Mouse (Mus musculus): ENCODE results near the gene Cby1. TPM values are rescaled to one million over a fixed set of nuclear protein-coding genes. Genes with fewer than 3 reads are reported as not detected.

The Cby1 gene
- polyA plus RNA-seq, 1 experiment from 2014 or later: 72.4 TPM

DNA sequence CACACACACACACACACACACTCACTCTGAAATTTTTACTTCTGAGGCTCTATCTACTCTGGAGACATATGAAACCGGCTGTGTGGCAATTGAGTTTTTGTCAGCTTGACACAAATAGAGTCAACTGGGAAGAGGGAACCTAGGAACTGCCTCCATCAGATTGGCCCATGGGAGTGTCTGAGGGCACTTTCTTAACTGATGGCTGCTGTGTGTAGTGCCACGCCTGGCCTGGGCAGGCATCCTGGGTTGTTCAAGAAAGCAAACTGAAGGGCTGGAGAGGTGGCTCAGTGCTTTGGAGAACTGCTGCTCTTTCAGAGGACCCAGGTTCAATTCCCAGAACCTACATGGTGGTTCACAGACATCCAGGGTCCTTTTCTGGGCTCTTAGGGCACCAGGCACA, 13.5 kb upstream of the Cby1 start:
- Histone ChIP-seq H3K4me3 (ENCODE audit: low read length) (no peak overlapping the region), H3K27ac (ENCODE audit: low read length) (no peak overlapping the region), H3K27me3 (ENCODE audit: control insufficient read depth, insufficient read depth, low read depth, low read length) (no peaks in the 10 kb centered on the region), H3K9ac (ENCODE audit: low read length) (no peak overlapping the region), H3K4me1 (replicated peaks; ENCODE audit: control insufficient read depth, insufficient read depth, low read length) (no peaks in the 10 kb centered on the region), H3K36me3 (ENCODE audit: control insufficient read depth, insufficient read depth, low read length) (no peaks in the 10 kb centered on the region), H3K4me2 (ENCODE audit: low read depth, low read length) (no peak overlapping the region), H3K9me3 (ENCODE audit: control insufficient read depth, low read length) (no peaks in the 10 kb centered on the region)
- no peak for ATAC-seq (ENCODE audit: low read depth)
- WGBS: 83% methylated on average over 2 of the region's 2 CpGs

DNA sequence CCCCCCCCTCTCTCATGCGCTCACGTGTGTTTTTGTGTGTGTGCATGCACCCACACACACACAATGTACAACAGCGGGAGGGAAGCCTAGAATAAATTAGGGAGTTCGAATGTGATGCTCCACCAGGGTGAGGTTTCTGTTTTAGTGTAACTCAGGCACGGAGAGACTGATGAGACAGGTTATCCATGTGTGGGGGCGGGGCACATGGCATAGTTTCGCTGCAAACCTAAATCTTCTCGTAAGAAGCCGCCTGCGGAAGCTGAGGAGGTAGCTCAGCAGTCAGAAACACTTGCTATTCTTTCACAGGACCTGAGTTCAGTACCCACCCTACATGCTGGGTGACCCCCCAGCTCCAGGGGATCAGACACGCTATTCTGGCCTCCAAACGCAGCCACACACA, 10.9 kb upstream of the Cby1 start:
- H3K9me3 ChIP-seq (ENCODE audit: control insufficient read depth, low read length): peaks cover 2% of the 10 kb centered on the region; the same call in 1 of the 2 replicates
- no peaks in the 10 kb centered on the region for H3K27me3 ChIP-seq (ENCODE audit: control insufficient read depth, insufficient read depth, low read depth, low read length)
- no peaks in the 10 kb centered on the region for H3K36me3 ChIP-seq (ENCODE audit: control insufficient read depth, insufficient read depth, low read length)
- H3K4me3 ChIP-seq (ENCODE audit: low read length): no peak overlapping the region
- H3K9ac ChIP-seq (ENCODE audit: low read length): no peak overlapping the region
- WGBS: 84% methylated on average over 12 of the region's 12 CpGs
- no peak overlapping the region for H3K27ac ChIP-seq (ENCODE audit: low read length)
- ATAC-seq (ENCODE audit: low read depth): no peak
- no peaks in the 10 kb centered on the region for H3K4me1 ChIP-seq (replicated peaks; ENCODE audit: control insufficient read depth, insufficient read depth, low read length)
- H3K4me2 ChIP-seq (ENCODE audit: low read depth, low read length): no peak overlapping the region

DNA sequence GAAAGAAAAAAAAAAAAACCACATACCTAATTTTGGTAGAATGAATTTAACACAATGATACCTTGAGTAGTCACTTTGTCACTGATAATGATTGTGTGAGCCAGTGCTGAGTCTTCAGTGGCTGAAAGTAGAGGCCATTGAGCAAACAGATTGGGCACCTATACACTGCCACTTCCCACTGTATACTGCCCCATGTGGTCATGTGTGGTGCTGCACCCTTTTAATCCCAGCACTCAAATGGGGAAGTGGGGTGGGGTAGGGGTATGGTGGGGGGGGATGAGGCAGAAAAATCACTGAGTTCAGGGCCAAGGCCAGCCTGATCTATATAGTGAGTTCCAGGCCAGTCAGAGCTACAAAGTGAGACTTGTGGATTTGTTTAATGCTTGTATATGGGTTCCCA, 8.4 kb upstream of the Cby1 start:
- Histone ChIP-seq H3K4me1 (replicated peaks; ENCODE audit: control insufficient read depth, insufficient read depth, low read length) (no peaks in the 10 kb centered on the region), H3K9ac (ENCODE audit: low read length) (no peak overlapping the region), H3K4me3 (ENCODE audit: low read length) (no peak overlapping the region), H3K27ac (ENCODE audit: low read length) (no peak overlapping the region), H3K9me3 (ENCODE audit: control insufficient read depth, low read length) (peaks cover 2% of the 10 kb centered on the region; the same call in 1 of the 2 replicates), H3K4me2 (ENCODE audit: low read depth, low read length) (no peak overlapping the region), H3K27me3 (ENCODE audit: control insufficient read depth, insufficient read depth, low read depth, low read length) (no peaks in the 10 kb centered on the region), H3K36me3 (ENCODE audit: control insufficient read depth, insufficient read depth, low read length) (no peaks in the 10 kb centered on the region)
- 0 out of 2 replicates have a peak, but pooled peaks have one; percentile 5 for ATAC-seq (ENCODE audit: low read depth)

DNA sequence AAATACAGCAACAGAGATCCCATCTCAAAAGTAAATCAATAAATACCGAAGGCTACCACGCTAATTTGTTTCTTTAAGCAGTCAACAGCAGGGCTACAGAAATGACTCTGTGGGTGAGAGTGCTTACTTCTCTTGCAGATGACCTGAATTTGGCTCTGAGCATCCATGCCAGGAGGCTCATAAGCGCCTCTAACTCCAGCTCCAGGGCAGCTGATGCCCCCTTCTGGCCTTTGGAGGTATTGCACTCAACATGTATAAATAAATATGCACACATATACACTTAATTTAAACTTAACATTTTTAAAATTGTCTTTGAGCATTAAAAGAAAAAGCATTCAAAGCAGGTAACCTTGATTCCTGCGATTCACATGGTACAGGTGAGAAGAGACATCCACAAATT, 7.5 kb upstream of the Cby1 start:
- H3K4me2 ChIP-seq (ENCODE audit: low read depth, low read length): no peak overlapping the region
- H3K4me3 ChIP-seq (ENCODE audit: low read length): no peak overlapping the region
- no peaks in the 10 kb centered on the region for H3K4me1 ChIP-seq (replicated peaks; ENCODE audit: control insufficient read depth, insufficient read depth, low read length)
- H3K9ac ChIP-seq (ENCODE audit: low read length): no peak overlapping the region
- peaks cover 2% of the 10 kb centered on the region; the same call in 1 of the 2 replicates for H3K9me3 ChIP-seq (ENCODE audit: control insufficient read depth, low read length)
- H3K27me3 ChIP-seq (ENCODE audit: control insufficient read depth, insufficient read depth, low read depth, low read length): no peaks in the 10 kb centered on the region
- no peak for ATAC-seq (ENCODE audit: low read depth)
- no peaks in the 10 kb centered on the region for H3K36me3 ChIP-seq (ENCODE audit: control insufficient read depth, insufficient read depth, low read length)
- WGBS: 74% methylated on average over 4 of the region's 4 CpGs
- no peak overlapping the region for H3K27ac ChIP-seq (ENCODE audit: low read length)

DNA sequence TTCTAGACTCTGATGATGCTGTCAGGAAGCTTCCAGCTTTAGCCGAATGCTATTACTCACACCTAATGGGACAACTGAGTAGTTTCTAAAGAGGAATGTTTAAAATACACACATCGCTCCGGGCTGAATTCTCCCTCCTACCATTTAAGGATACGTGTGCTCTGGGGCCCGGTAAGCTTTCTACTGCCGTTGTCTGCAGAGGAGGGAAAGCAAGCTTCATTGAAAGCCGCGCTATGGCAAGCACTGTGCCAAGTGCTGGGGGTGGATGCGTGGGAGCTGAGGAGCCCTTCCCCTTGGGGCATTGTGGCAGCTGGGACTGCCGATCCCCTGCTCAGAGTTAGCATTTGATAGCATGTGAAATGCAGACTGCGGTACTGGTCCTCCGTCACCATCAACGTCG, 2.5 kb upstream of the Cby1 start:
- Histone ChIP-seq H3K27me3 (ENCODE audit: control insufficient read depth, insufficient read depth, low read depth, low read length) (no peaks in the 10 kb centered on the region), H3K4me1 (replicated peaks; ENCODE audit: control insufficient read depth, insufficient read depth, low read length) (peaks cover 5% of the 10 kb centered on the region), H3K27ac (ENCODE audit: low read length) (no peak overlapping the region), H3K36me3 (ENCODE audit: control insufficient read depth, insufficient read depth, low read length) (no peaks in the 10 kb centered on the region), H3K4me2 (ENCODE audit: low read depth, low read length) (no peak overlapping the region), H3K9ac (ENCODE audit: low read length) (no peak overlapping the region), H3K9me3 (ENCODE audit: control insufficient read depth, low read length) (peaks cover 2% of the 10 kb centered on the region; the same call in 1 of the 2 replicates), H3K4me3 (ENCODE audit: low read length) (no peak overlapping the region)
- 88% methylated on average over 14 of the region's 14 CpGs for WGBS
- no peak for ATAC-seq (ENCODE audit: low read depth)

DNA sequence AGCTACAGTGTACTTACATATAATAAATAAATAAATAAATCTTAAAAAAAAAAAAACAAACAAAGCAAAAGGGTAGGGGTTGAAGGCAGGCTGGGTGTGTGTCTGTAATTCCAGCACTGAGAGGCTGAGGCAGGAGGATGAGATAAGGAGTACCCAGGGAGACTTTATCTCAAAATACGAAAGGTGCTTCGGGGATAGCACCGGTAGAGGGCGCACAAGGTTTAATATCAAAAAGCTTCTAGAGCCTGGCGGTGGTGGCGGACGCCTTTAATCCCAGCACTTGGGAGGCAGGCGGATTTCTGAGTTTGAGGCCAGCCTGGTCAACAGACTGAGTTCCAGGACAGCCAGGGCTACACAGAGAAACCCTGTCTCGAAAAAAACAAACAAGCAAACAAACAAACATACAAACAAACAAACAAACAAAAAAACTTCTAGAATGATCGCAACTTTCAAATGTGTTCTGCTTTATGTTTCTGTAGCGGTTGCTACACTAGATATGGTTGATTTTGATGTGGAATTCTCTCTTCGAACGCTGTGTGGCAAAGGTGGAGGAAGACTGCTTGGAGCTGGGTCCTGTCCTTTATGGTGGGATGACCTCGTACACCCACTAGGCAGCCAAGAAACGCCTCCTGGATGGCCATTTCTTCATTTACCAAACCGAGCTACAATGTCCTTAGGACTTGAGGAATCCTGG, 1.0 kb upstream of the Cby1 start:
- Histone ChIP-seq H3K9ac (ENCODE audit: low read length) (peak overlapping the region; percentile 90), H3K36me3 (ENCODE audit: control insufficient read depth, insufficient read depth, low read length) (0 out of 2 replicates have a peak, but pooled peaks cover 2% of the 10 kb centered on the region), H3K27me3 (ENCODE audit: control insufficient read depth, insufficient read depth, low read depth, low read length) (no peaks in the 10 kb centered on the region), H3K9me3 (ENCODE audit: control insufficient read depth, low read length) (no peaks in the 10 kb centered on the region), H3K4me2 (ENCODE audit: low read depth, low read length) (peak overlapping the region; percentile 97), H3K4me1 (replicated peaks; ENCODE audit: control insufficient read depth, insufficient read depth, low read length) (peaks cover 5% of the 10 kb centered on the region), H3K4me3 (ENCODE audit: low read length) (peak overlapping the region; percentile 85), H3K27ac (ENCODE audit: low read length) (peak overlapping the region; percentile 88)
- peak; percentile 17; the same call in 1 of the 2 replicates for ATAC-seq (ENCODE audit: low read depth)
- WGBS: 2% methylated on average over 16 of the region's 16 CpGs

DNA sequence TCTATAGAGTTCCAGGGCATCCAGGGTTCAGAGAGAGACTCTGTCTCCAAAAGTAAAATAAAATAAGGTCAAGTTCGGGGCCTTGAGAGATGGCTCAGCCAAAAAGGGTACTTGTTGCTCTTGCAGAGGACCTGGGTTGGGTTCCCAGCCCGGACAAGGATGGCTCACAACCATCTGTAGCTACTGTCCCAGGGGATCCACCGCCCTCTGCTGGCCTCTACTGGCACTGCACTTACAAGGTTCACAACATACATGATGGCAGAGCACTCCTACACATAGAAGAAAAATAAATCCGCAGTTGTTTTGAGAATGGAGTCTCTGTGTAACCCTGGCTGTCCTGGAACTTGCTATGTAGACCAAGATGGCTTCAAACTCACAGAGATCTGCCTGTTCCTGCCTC, 2.9 kb downstream of the Cby1 start:
- no peaks in the 10 kb centered on the region for H3K27me3 ChIP-seq (ENCODE audit: control insufficient read depth, insufficient read depth, low read depth, low read length)
- no peak for ATAC-seq (ENCODE audit: low read depth)
- 73% methylated on average over 4 of the region's 4 CpGs for WGBS
- H3K4me3 ChIP-seq (ENCODE audit: low read length): no peak overlapping the region
- no peaks in the 10 kb centered on the region for H3K9me3 ChIP-seq (ENCODE audit: control insufficient read depth, low read length)
- no peak overlapping the region for H3K9ac ChIP-seq (ENCODE audit: low read length)
- H3K4me2 ChIP-seq (ENCODE audit: low read depth, low read length): no peak overlapping the region
- no peak overlapping the region for H3K27ac ChIP-seq (ENCODE audit: low read length)
- H3K4me1 ChIP-seq (replicated peaks; ENCODE audit: control insufficient read depth, insufficient read depth, low read length): peaks cover 5% of the 10 kb centered on the region
- H3K36me3 ChIP-seq (ENCODE audit: control insufficient read depth, insufficient read depth, low read length): peaks cover 10% of the 10 kb centered on the region

DNA sequence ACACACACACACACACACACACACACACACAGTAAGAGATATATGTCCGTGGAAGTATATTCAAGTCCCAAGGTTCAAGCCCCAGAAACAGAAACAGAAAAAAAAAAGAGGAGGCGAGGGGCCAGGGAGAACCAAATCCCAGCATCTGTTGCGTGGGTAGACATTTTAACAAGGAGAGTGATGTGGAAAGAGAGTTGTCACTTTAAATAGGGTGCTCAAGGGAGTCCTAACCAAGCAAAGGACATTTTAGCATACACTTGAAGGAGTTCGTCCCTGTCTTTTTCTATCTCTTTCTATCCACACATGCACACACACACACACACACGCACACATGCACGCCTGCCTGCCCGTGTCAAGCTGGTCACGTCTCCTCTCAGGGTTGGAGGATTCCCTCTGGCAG, 5.7 kb downstream of the Cby1 start:
- ATAC-seq (ENCODE audit: low read depth): no peak
- Histone ChIP-seq H3K4me3 (ENCODE audit: low read length) (no peak overlapping the region), H3K4me2 (ENCODE audit: low read depth, low read length) (no peak overlapping the region), H3K9me3 (ENCODE audit: control insufficient read depth, low read length) (no peaks in the 10 kb centered on the region), H3K9ac (ENCODE audit: low read length) (no peak overlapping the region), H3K27ac (ENCODE audit: low read length) (no peak overlapping the region), H3K36me3 (ENCODE audit: control insufficient read depth, insufficient read depth, low read length) (peaks cover 10% of the 10 kb centered on the region), H3K27me3 (ENCODE audit: control insufficient read depth, insufficient read depth, low read depth, low read length) (no peaks in the 10 kb centered on the region), H3K4me1 (replicated peaks; ENCODE audit: control insufficient read depth, insufficient read depth, low read length) (peaks cover 2% of the 10 kb centered on the region)
- 86% methylated on average over 8 of the region's 8 CpGs for WGBS

DNA sequence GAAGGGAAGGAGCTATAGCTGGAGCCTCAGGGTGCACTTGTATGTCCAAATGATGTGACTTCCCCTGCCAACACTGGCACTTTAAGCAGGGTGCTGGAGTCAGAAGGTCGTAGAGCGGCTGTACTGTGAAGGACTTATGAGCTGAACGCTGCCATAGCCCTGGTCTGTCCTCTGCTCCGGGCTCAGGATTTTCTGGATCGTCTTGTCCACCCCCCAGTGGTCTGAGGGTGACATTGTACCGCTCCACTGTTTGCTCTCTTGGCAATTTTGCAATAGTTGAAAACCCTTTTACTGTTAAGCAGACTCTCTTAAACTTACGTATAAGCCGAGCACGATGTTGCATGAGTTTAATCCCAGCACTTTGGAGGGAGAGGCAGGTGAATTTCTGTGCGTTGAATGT, 10.2 kb downstream of the Cby1 start:
- H3K27ac ChIP-seq (ENCODE audit: low read length): no peak overlapping the region
- no peaks in the 10 kb centered on the region for H3K9me3 ChIP-seq (ENCODE audit: control insufficient read depth, low read length)
- H3K36me3 ChIP-seq (ENCODE audit: control insufficient read depth, insufficient read depth, low read length): peaks cover 22% of the 10 kb centered on the region
- peaks cover 6% of the 10 kb centered on the region for H3K4me1 ChIP-seq (replicated peaks; ENCODE audit: control insufficient read depth, insufficient read depth, low read length)
- 0 out of 2 replicates have a peak, but pooled peaks have one; percentile 41 for ATAC-seq (ENCODE audit: low read depth)
- WGBS: 57% methylated on average over 10 of the region's 10 CpGs
- no peak overlapping the region for H3K4me3 ChIP-seq (ENCODE audit: low read length)
- H3K27me3 ChIP-seq (ENCODE audit: control insufficient read depth, insufficient read depth, low read depth, low read length): no peaks in the 10 kb centered on the region
- H3K4me2 ChIP-seq (ENCODE audit: low read depth, low read length): no peak overlapping the region
- no peak overlapping the region for H3K9ac ChIP-seq (ENCODE audit: low read length)
